Mouse (Mus musculus) liver, embryonic 14.5 days (tissue): ENCODE results near the gene BC051019. TPM values are rescaled to one million over a fixed set of nuclear protein-coding genes. Genes with fewer than 3 reads are reported as not detected.

ENCODE experiments used
- ATAC-seq: fragments of 200-750 bp; cut with Nextera tagmentation; 2 replicates; pipeline ENCODE4 v1.8.0; 2017; ENCODE audit warnings: moderate number of reproducible peaks, mild to moderate bottlenecking, moderate library complexity; ENCODE audit not compliant: insufficient read depth
- DNase-seq, 3 experiments: peaks; one replicate each; pipeline ENCODE4 v3.0.0-alpha.2; 2012 to 2013; ENCODE audit warnings: low read depth in 3 of 3, low spot score in 3 of 3
- H3K27ac ChIP-seq: fragments of 300-500 bp; sonication (generic); 2 replicates; pipeline ENCODE4 v1.5.1; 2014; ENCODE audit warnings: moderate library complexity, mild to moderate bottlenecking, control low read depth, inconsistent platforms
- H3K27me3 ChIP-seq: fragments of 300-500 bp; sonication (generic); 2 replicates; pipeline ENCODE4 v1.6.1; 2014; ENCODE audit warnings: mild to moderate bottlenecking, low read length, moderate library complexity; ENCODE audit not compliant: control insufficient read depth, insufficient read depth
- H3K36me3 ChIP-seq: fragments of 300-500 bp; sonication (generic); replicated peaks from 2 replicates; pipeline ENCODE4 v1.6.1; 2014; ENCODE audit warnings: low read depth; ENCODE audit not compliant: control insufficient read depth, insufficient read depth
- H3K4me1 ChIP-seq, 2 experiments: fragments of 200-500 bp in 1 of 2; fragments of 300-500 bp in 1 of 2; sonication (generic) in 1 of 2; replicated peaks; 2 replicates each; pipeline ENCODE4 v1.6.1; 2012 to 2014; ENCODE audit warnings: antibody characterized with exemption in 1 of 2, inconsistent platforms in 1 of 2, low read length in 1 of 2; ENCODE audit not compliant: control insufficient read depth in 2 of 2, insufficient read depth in 2 of 2
- H3K4me2 ChIP-seq: fragments of 300-500 bp; sonication (generic); 2 replicates; pipeline ENCODE4 v1.6.1; 2014; ENCODE audit warnings: low read depth, mild to moderate bottlenecking, control low read depth, moderate library complexity
- H3K4me3 ChIP-seq, 2 experiments: fragments of 200-500 bp in 1 of 2; fragments of 300-500 bp in 1 of 2; sonication (generic) in 1 of 2; 2 replicates each; pipeline ENCODE4 v1.5.1; 2012 to 2014; ENCODE audit warnings: low read depth in 2 of 2, low read length in 2 of 2, mild to moderate bottlenecking in 2 of 2, control low read depth in 1 of 2, inconsistent platforms in 1 of 2, moderate library complexity in 1 of 2; ENCODE audit not compliant: insufficient read depth in 1 of 2
- H3K9ac ChIP-seq: fragments of 300-500 bp; sonication (generic); replicated peaks from 2 replicates; pipeline ENCODE4 v1.6.1; 2014; ENCODE audit warnings: mild to moderate bottlenecking, control low read depth, moderate library complexity
- H3K9me3 ChIP-seq: fragments of 300-500 bp; sonication (generic); 2 replicates; pipeline ENCODE4 v1.6.1; 2016; ENCODE audit warnings: low read length, mixed read lengths; ENCODE audit not compliant: control insufficient read depth
- CTCF ChIP-seq: IDR thresholded peaks from 2 replicates; pipeline ENCODE4 v1.5.1; 2016; ENCODE audit warnings: antibody characterized with exemption, low read depth, control low read depth
- EP300 ChIP-seq: IDR thresholded peaks from 2 replicates; pipeline ENCODE4 v1.6.1; 2016; ENCODE audit warnings: antibody characterized with exemption, low read depth
- WGBS: fragments of 180-500 bp; shearing (Covaris S2); extraction: QIAGEN DNeasy Blood & Tissue Kit; methylation state at CpG from one replicate; pipeline ENCODE4 v1.1.7; 2014; ENCODE audit not compliant: insufficient replicate concordance; 5-methylcytosine and 5-hydroxymethylcytosine counted together
- polyA plus RNA-seq, 2 experiments: library from polyadenylated mRNA; depleted of rRNA in 1 of 2; stranded (reverse) in 1 of 2; unstranded in 1 of 2; fragments of >200 nt; fragmentation: Nextera tagmentation in 1 of 2; extraction: Ambion mirVana in 1 of 2; gene quantifications; 2 replicates each; pipeline versions ENCODE4 v1.2.1 to v1.2.3; 2012 to 2014

Gene BC051019
- polyA plus RNA-seq, 2 experiments, result 0.07 to 0.19 TPM

DNA sequence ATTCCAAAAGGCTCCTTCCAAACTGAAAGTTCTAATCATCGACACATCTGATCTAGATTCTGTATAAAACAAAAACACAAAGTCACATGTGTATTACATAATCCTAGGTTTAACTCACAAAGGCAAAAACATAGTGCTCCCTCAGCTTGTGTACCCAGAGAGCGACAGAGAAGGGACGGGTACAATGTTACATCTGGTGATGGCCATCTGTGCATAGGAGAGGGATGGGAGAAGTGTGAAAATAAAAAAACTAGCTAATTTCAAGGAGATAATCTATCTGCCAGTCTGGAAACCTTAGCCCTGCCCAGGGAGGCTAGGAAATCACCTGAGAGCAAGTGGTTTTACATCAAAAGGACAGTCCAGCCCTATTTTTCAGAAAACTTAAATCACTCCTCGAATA, 61.0 kb downstream of the BC051019 start:
- 65% methylated on average over 4 of the region's 4 CpGs for WGBS
- H3K9ac ChIP-seq, result no peak overlapping the region
- no peak overlapping the region for H3K4me3 ChIP-seq
- DNase-seq, result no peak
- TF ChIP-seq EP300 (no peak), CTCF (no peak)
- no peaks in the 10 kb centered on the region for H3K9me3 ChIP-seq
- H3K27ac ChIP-seq, result no peak overlapping the region
- ATAC-seq, result no peak
- no peaks in the 10 kb centered on the region for H3K27me3 ChIP-seq
- H3K36me3 ChIP-seq, result no peaks in the 10 kb centered on the region
- H3K4me2 ChIP-seq, result no peak overlapping the region
- H3K4me1 ChIP-seq, result peaks cover 6 to 8% of the 10 kb centered on the region in 2 experiments

Other genes with a start within 250 kb of the BC051019 start
- gene Trim66, start 215.7 kb downstream of the BC051019 start, polyA plus RNA-seq (2012; rRNA removed), result 0.03 TPM in 2 replicates
- 0.03 TPM in 1 of 2 replicates, not detected in the other for gene Trim66, start 215.7 kb downstream of the BC051019 start, polyA plus RNA-seq (2014; fragmentation: Nextera tagmentation; extraction: Ambion mirVana)
- 389 and 486 TPM in 2 replicates for gene Rpl27a, start 204.7 kb downstream of the BC051019 start, polyA plus RNA-seq (2012; rRNA removed)
- 93.6 and 94.5 TPM in 2 replicates for gene Rpl27a, start 204.7 kb downstream of the BC051019 start, polyA plus RNA-seq (2014; fragmentation: Nextera tagmentation; extraction: Ambion mirVana)
- gene St5, start 20.2 kb downstream of the BC051019 start, polyA plus RNA-seq (2012; rRNA removed), result 14.0 and 20.6 TPM in 2 replicates
- gene St5, start 20.2 kb downstream of the BC051019 start, polyA plus RNA-seq (2014; fragmentation: Nextera tagmentation; extraction: Ambion mirVana), result 13.8 and 18.0 TPM in 2 replicates
- 11.2 and 19.5 TPM in 2 replicates for gene Akip1, start 20.2 kb downstream of the BC051019 start, polyA plus RNA-seq (2012; rRNA removed)
- gene Akip1, start 20.2 kb downstream of the BC051019 start, polyA plus RNA-seq (2014; fragmentation: Nextera tagmentation; extraction: Ambion mirVana), result 42.5 and 44.6 TPM in 2 replicates
- not detected in 2 replicates for gene Ascl3, start 7.9 kb upstream of the BC051019 start, polyA plus RNA-seq (2012; rRNA removed)
- not detected in 2 replicates for gene Ascl3, start 7.9 kb upstream of the BC051019 start, polyA plus RNA-seq (2014; fragmentation: Nextera tagmentation; extraction: Ambion mirVana)
- 14.3 and 15.9 TPM in 2 replicates for gene Tmem9b, start 29.0 kb upstream of the BC051019 start, polyA plus RNA-seq (2012; rRNA removed)
- gene Tmem9b, start 29.0 kb upstream of the BC051019 start, polyA plus RNA-seq (2014; fragmentation: Nextera tagmentation; extraction: Ambion mirVana), result 40.8 and 41.0 TPM in 2 replicates
- 0.10 and 0.22 TPM in 2 replicates for gene Nrip3, start 58.2 kb upstream of the BC051019 start, polyA plus RNA-seq (2012; rRNA removed)
- 0.13 and 0.23 TPM in 2 replicates for gene Nrip3, start 58.2 kb upstream of the BC051019 start, polyA plus RNA-seq (2014; fragmentation: Nextera tagmentation; extraction: Ambion mirVana)
- gene Scube2, start 141.8 kb upstream of the BC051019 start, polyA plus RNA-seq (2012; rRNA removed), result 0.01 and 0.02 TPM in 2 replicates
- gene Scube2, start 141.8 kb upstream of the BC051019 start, polyA plus RNA-seq (2014; fragmentation: Nextera tagmentation; extraction: Ambion mirVana), result 0.03 TPM in 1 of 2 replicates, not detected in the other
- gene Dennd5a, start 236.6 kb upstream of the BC051019 start, polyA plus RNA-seq (2012; rRNA removed), result 11.5 and 13.8 TPM in 2 replicates
- 6.9 and 8.9 TPM in 2 replicates for gene Dennd5a, start 236.6 kb upstream of the BC051019 start, polyA plus RNA-seq (2014; fragmentation: Nextera tagmentation; extraction: Ambion mirVana)